ENCODE assay signal across 9 mouse cellular contexts in the genomic region with DNA sequence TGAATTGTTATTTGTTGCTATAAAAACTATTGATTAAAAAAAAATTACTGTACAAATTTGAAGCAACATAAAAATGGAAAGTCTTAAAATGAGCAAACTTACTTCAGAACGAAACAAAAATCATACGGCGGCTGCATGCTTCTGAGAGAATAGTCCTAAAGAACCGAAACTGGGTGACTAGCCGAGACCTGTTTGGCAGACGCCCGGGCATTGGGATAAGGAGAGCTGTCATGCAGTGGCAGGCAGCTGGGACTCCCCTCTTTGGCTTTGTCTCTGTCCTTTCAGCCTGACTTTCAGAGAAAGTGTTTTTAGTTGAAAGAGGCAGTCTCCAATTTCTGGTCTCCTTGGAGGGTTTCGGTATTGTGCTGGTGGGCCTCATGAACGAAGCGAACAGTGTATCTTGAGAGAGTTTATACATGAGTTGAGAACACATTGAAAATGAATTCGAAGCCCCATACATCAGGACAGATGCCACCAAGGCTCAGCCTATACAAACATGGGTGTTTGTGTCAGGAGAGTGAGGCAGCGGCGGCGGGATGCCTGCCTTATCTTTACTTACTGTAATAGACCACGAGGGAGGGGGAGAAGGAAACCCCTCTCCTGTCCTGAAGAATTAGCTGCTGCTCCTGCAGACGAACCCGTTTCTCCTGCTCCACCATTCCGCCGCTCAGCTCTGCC. TPM values are rescaled to one million over a fixed set of nuclear protein-coding genes. Genes with fewer than 3 reads are reported as not detected.
DNase-seq lines count a peak whose midpoint lies in the region; ATAC-seq and TF ChIP-seq lines count a peak whose summit lies in the region.
"Had no signal": no experiment of that assay in that cellular context is flagged by ENCODE, and none has a peak within 500 bp of the region (broad histone marks: within the 10 kb centered on the region; RNA-seq: fewer than 3 reads in every experiment).

No protein-coding gene starts in this region.

- H3K4me1 ChIP-seq in heart, embryonic 12.5 days (replicated peaks) = peaks cover 16% of the 10 kb centered on the region
- H3K4me1 ChIP-seq in ES-E14 (ENCODE audit: control insufficient read depth in 2 of 2, insufficient read depth in 2 of 2, low read length in 2 of 2, poor library complexity in 1 of 2) = peaks cover 3 to 17% of the 10 kb centered on the region in 2 experiments; a peak in 3 of 4 replicates
- peaks cover 5% of the 10 kb centered on the region; the same call in 1 of the 2 replicates for H3K4me1 ChIP-seq in hindbrain, embryonic 11.5 days (replicated peaks; ENCODE audit: control insufficient read depth, insufficient read depth, low read length)
- H3K4me1 ChIP-seq in midbrain, embryonic 10.5 days = peaks cover 35% of the 10 kb centered on the region

- H3K27me3 ChIP-seq in heart, embryonic 12.5 days (replicated peaks) = no peaks in the 10 kb centered on the region
- peaks cover 2% of the 10 kb centered on the region; the same call in 1 of the 2 replicates for H3K27me3 ChIP-seq in hindbrain, embryonic 11.5 days (ENCODE audit: control insufficient read depth, insufficient read depth, low read length)
- H3K27me3 ChIP-seq in midbrain, embryonic 10.5 days (ENCODE audit: low read depth, poor library complexity, severe bottlenecking) = peaks cover 23% of the 10 kb centered on the region

- H3K4me2 ChIP-seq in heart, embryonic 12.5 days = peak overlapping the region; percentile 58
- peak overlapping the region; percentile 44 for H3K4me2 ChIP-seq in hindbrain, embryonic 11.5 days (replicated peaks; ENCODE audit: low read depth, low read length)

- in situ Hi-C loops in ES-E14 (cut with MboI; ENCODE audit: low sequenced_read_pairs in 2 of 2, unreplicated experiment in 2 of 2) = no loop called here

- no peak overlapping the region for H3K9ac ChIP-seq in heart, embryonic 12.5 days
- peak overlapping the region; percentile 41; the same call in 1 of the 2 replicates for H3K9ac ChIP-seq in ES-E14 (ENCODE audit: insufficient read depth, low read depth, low read length, poor library complexity, severe bottlenecking)
- H3K9ac ChIP-seq in hindbrain, embryonic 11.5 days (ENCODE audit: low read depth, low read length) = no peak overlapping the region

- 0 out of 2 replicates have a peak, but pooled peaks cover 4% of the 10 kb centered on the region for H3K9me3 ChIP-seq in heart, embryonic 12.5 days (replicated peaks)
- no peaks in the 10 kb centered on the region for H3K9me3 ChIP-seq in ES-E14 (ENCODE audit: control insufficient read depth, insufficient read depth, low read depth, low read length)
- H3K9me3 ChIP-seq in hindbrain, embryonic 11.5 days (ENCODE audit: control insufficient read depth, low read length) = no peaks in the 10 kb centered on the region
- no peaks in the 10 kb centered on the region for H3K9me3 ChIP-seq in midbrain, embryonic 10.5 days (replicated peaks)
- H3K9me3 ChIP-seq: G1E had no signal

- no peak overlapping the region for H3K27ac ChIP-seq in heart, embryonic 12.5 days (ENCODE audit: poor library complexity, severe bottlenecking)
- H3K27ac ChIP-seq in ES-E14 (ENCODE audit: insufficient read depth, low read depth, low read length, poor library complexity, severe bottlenecking) = no peak overlapping the region
- H3K27ac ChIP-seq in hindbrain, embryonic 11.5 days (ENCODE audit: low read depth, low read length) = no peak overlapping the region
- H3K27ac ChIP-seq in midbrain, embryonic 10.5 days (replicated peaks) = peak overlapping the region; percentile 50; the same call in 1 of the 2 replicates

- no peak for ATAC-seq in heart, embryonic 12.5 days (ENCODE audit: insufficient number of reproducible peaks, low FRiP score)
- peak; percentile 74 for ATAC-seq in hindbrain, embryonic 11.5 days (ENCODE audit: low FRiP score)

- peak overlapping the region; percentile 11; the same call in 1 of the 2 replicates for H3K4me3 ChIP-seq in heart, embryonic 12.5 days
- H3K4me3 ChIP-seq in ES-E14 (ENCODE audit: insufficient read depth in 1 of 2, low read depth in 1 of 2, low read length in 2 of 2, poor library complexity in 1 of 2, severe bottlenecking in 1 of 2) = peak overlapping the region in 1 of 2 experiments; percentile 31; a peak in 1 of 4 replicates
- peak overlapping the region; percentile 16 for H3K4me3 ChIP-seq in hindbrain, embryonic 11.5 days (ENCODE audit: low read depth, low read length)
- peak overlapping the region; percentile 45 for H3K4me3 ChIP-seq in midbrain, embryonic 10.5 days

- no peaks in the 10 kb centered on the region for H3K36me3 ChIP-seq in heart, embryonic 12.5 days
- H3K36me3 ChIP-seq in ES-E14 (ENCODE audit: control insufficient read depth, insufficient read depth, low read length, poor library complexity, severe bottlenecking) = no peaks in the 10 kb centered on the region; the same call in 1 of the 2 replicates
- H3K36me3 ChIP-seq in hindbrain, embryonic 11.5 days (ENCODE audit: control insufficient read depth, insufficient read depth, low read length) = no peaks in the 10 kb centered on the region
- H3K36me3 ChIP-seq in midbrain, embryonic 10.5 days = no peaks in the 10 kb centered on the region
- H3K36me3 ChIP-seq: G1E had no signal

- DNase-seq in heart, adult 11 months = no peak
- no peak for DNase-seq in ES-E14 (ENCODE audit: low read depth, low spot score)
- DNase-seq in hindbrain, embryonic 11.5 days (ENCODE audit: low spot score) = no peak
- DNase-seq in midbrain, embryonic 10.5 days (ENCODE audit: low spot score) = no peak
- no peak for DNase-seq in right cerebral cortex, adult 2 months (ENCODE audit: low spot score in 2 of 2)
- no peak for DNase-seq in gastrocnemius, adult 18-20 months (ENCODE audit: low spot score)
- DNase-seq in urinary bladder, postnatal 10 days (ENCODE audit: low spot score) = no peak

- 24% methylated on average over 19 of the region's 19 CpGs for WGBS in heart, embryonic 12.5 days
- 22% methylated on average over 19 of the region's 19 CpGs for WGBS in hindbrain, embryonic 11.5 days
- WGBS in midbrain, embryonic 10.5 days = 25% methylated on average over 19 of the region's 19 CpGs

TF ChIP-seq in ES-E14, 5 proteins besides CTCF, POLR2A, EP300 and RAD21:
- no peak for TF ChIP-seq HCFC1 (IDR thresholded peaks at IDR 0.05; ENCODE audit: borderline replicate concordance, insufficient read depth, low read length)
- no peak for TF ChIP-seq ZNF384 (IDR thresholded peaks at IDR 0.05; ENCODE audit: low read depth, low read length)
- no peak for TF ChIP-seq MAFK (IDR thresholded peaks at IDR 0.05; ENCODE audit: insufficient read depth, low read depth, low read length)
- TF ChIP-seq CHD2 (IDR thresholded peaks at IDR 0.05; ENCODE audit: low read depth, low read length) = no peak
- TF ChIP-seq ZC3H11A (IDR thresholded peaks at IDR 0.05; ENCODE audit: borderline replicate concordance, low read depth, low read length) = no peak

RNA-seq across cellular contexts. Expression of gene Map7, which starts 21.8 kb away (rescaled TPM):
- 7.4 and 8.3 TPM in 2 replicates for polyA plus RNA-seq in heart, embryonic 12.5 days (2016; fragmentation: Nextera tagmentation; extraction: Ambion mirVana)
- 35.2 and 49.6 TPM in 2 replicates for total RNA-seq in ES-E14 (2012; rRNA removed)
- polyA plus RNA-seq in hindbrain, embryonic 11.5 days (2014; fragmentation: Nextera tagmentation; extraction: Ambion mirVana) = 5.8 and 6.7 TPM in 2 replicates
- 9.9 and 10.9 TPM in 2 replicates for polyA plus RNA-seq in midbrain, embryonic 10.5 days (2016; fragmentation: Nextera tagmentation; extraction: Ambion mirVana)
- total RNA-seq in gastrocnemius, adult 18-20 months (2021) = 1 to 10 TPM; 5.0 to 6.7 TPM
